Mouse (Mus musculus) CH12.LX (cell line): ENCODE data around the gene Gm5089.

Experiments
- BHLHE40 ChIP-seq: IDR thresholded peaks from 2 replicates; pipeline ENCODE4 v1.6.1; 2011; ENCODE audit warnings: mild to moderate bottlenecking, low read depth, low read length, improper control_type of control experiment
- CTCF ChIP-seq, 2 experiments: IDR thresholded peaks in 1 of 2; conservative IDR thresholded peaks in 1 of 2; 2 replicates each; pipeline ENCODE4 v1.5.1; 2011 to 2012; ENCODE audit warnings: low read depth in 2 of 2, low read length in 2 of 2, improper control_type of control experiment in 1 of 2, inconsistent platforms in 1 of 2, mild to moderate bottlenecking in 1 of 2, moderate library complexity in 1 of 2
- JUN ChIP-seq: IDR thresholded peaks from 2 replicates; pipeline ENCODE4 v1.6.1; 2011; ENCODE audit warnings: low read depth, mild to moderate bottlenecking, low read length, improper control_type of control experiment, moderate library complexity; ENCODE audit not compliant: insufficient read depth
- MEF2A ChIP-seq: IDR thresholded peaks from 2 replicates; pipeline ENCODE4 v1.6.1; 2014; ENCODE audit warnings: low read depth, mild to moderate bottlenecking, inconsistent platforms, low read length, improper control_type of control experiment, borderline replicate concordance
- MXI1 ChIP-seq: IDR thresholded peaks from 2 replicates; pipeline ENCODE4 v1.6.1; 2011; ENCODE audit warnings: mild to moderate bottlenecking, low read depth, low read length, improper control_type of control experiment
- MYC ChIP-seq: IDR thresholded peaks from 2 replicates; pipeline ENCODE4 v1.6.1; 2011; ENCODE audit warnings: low read depth, mild to moderate bottlenecking, improper control_type of control experiment, low read length

GRCm38 (mm10) chr14:122390935-122391334 is 60.0 kb downstream of the Gm5089 start:
- TF ChIP-seq JUN (no peak), CTCF (conservative IDR thresholded peaks at IDR 0.05 in 1 of 2, IDR thresholded peaks at IDR 0.05 in 1 of 2; ENCODE audit: low read depth in 2 of 2, low read length in 2 of 2) (no peak), MYC (no peak), BHLHE40 (no peak), MXI1 (no peak), MEF2A (no peak)
